Mouse (Mus musculus): ENCODE results near the gene Chd9.

- TF ChIP-seq CTCF (IDR thresholded peaks at IDR 0.05; ENCODE audit: extremely low read depth, insufficient read length, insufficient replicate concordance, low read depth, low read length) = no peak
- no peak for TF ChIP-seq POLR2A (IDR thresholded peaks at IDR 0.05; ENCODE audit: low read depth, low read length)
These were observed 40.2 kb downstream of the Chd9 start for GRCm38 (mm10) chr8:90868334-90868733.

All from small intestine, adult 2 months (tissue).